Mouse (Mus musculus) erythroblast, embryonic 14.5 days (primary cell): ENCODE measurements around the gene Fbxl18. TPM values are rescaled to one million over a fixed set of nuclear protein-coding genes. Genes with fewer than 3 reads are reported as not detected.

Source experiments
- H3K27me3 ChIP-seq: 2 replicates; pipeline ENCODE4 v1.6.1; 2012; ENCODE audit warnings: inconsistent platforms; ENCODE audit not compliant: control insufficient read depth
- H3K36me3 ChIP-seq: 2 replicates; pipeline ENCODE4 v1.6.1; 2012; ENCODE audit warnings: mild to moderate bottlenecking, inconsistent platforms; ENCODE audit not compliant: control insufficient read depth
- H3K4me1 ChIP-seq: 2 replicates; pipeline ENCODE4 v1.6.1; 2012; ENCODE audit warnings: inconsistent platforms; ENCODE audit not compliant: control insufficient read depth
- H3K4me3 ChIP-seq: replicated peaks from 2 replicates; pipeline ENCODE3; 2012; ENCODE audit warnings: moderate library complexity, mild to moderate bottlenecking, inconsistent platforms
- H3K9me3 ChIP-seq: 2 replicates; pipeline ENCODE4 v1.6.1; 2012; ENCODE audit warnings: low read length, inconsistent platforms, mixed read lengths; ENCODE audit not compliant: control insufficient read depth
- GATA1 ChIP-seq: IDR thresholded peaks from 2 replicates; pipeline ENCODE4 v1.6.1; 2012; ENCODE audit warnings: low read length, inconsistent platforms, mixed read lengths
- TAL1 ChIP-seq: IDR thresholded peaks from 3 replicates; pipeline ENCODE4 v1.6.1; 2012; ENCODE audit warnings: low read length, inconsistent platforms, mixed read lengths
- polyA plus RNA-seq: library from polyadenylated mRNA; stranded (reverse); fragments of >175 nt; gene quantifications from 2 replicates; pipeline ENCODE4 v1.2.3, GENCODE M21; 2012

Gene Fbxl18
- polyA plus RNA-seq: 0.34 and 0.52 TPM in 2 replicates

DNA sequence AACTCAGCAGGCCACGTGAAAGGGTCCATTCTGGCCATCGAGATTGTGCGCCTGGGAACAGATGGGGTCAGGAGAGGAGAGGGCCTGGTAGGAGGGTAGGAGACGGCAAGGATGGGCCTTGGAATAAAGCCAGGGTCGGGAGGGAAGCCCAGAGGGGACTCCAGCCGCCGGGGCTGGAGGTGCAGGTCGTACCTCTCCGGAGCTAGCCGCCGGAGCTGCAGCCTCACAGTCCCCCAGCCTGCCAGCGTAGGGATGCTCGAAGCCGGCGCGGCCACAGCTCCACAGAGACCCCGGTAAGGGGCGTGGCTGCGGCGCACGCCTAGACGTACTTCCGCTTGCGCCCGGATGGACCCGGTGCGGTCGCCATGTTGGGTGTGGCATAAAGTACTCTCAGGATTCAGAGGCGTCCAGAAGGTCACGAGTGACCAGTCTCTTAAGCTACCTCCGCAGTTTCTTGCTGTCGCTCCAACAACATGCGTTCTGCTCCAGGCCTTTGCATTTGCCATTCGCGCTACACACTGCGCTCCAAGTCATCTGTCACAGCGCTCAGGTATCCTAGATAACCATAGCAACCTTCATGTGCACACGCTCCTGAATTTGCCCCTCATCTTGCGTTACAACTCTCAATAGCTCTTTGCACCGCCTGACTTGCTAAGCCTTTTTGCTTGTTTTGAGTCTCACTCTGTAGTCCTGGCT, at the start of gene Fbxl18:
Fbxl18 (minus strand) TSS at position 504 of the 696 bp plus-strand sequence.
- peaks cover 50% of the 10 kb centered on the region for H3K4me1 ChIP-seq
- TF ChIP-seq TAL1 (no peak), GATA1 (no peak)

DNA sequence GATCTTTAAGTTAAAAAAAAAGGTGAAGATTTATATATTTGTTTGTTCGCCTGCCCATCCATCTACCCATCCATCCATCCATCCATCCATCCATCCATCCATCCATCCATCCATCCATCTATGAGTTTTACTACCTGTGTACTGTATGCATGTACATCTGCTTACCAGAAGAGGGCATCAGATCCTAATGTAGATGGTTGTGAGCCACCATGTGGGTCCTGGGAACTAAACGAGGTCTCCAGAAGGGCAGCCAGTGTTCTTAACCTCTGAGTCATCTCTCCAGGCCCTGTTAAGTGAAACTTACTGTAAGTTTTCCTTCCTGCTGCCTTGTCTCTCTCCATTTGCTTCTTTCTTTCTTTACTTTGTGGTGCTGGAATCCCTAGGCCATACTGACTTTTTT, 45.2 kb upstream of the Fbxl18 start:
- H3K4me1 ChIP-seq: peaks cover 31% of the 10 kb centered on the region
- H3K36me3 ChIP-seq: no peaks in the 10 kb centered on the region
- H3K9me3 ChIP-seq: peaks cover 6% of the 10 kb centered on the region
- no peaks in the 10 kb centered on the region for H3K27me3 ChIP-seq
- H3K4me3 ChIP-seq: no peak overlapping the region
- no peak for TF ChIP-seq GATA1
- TF ChIP-seq TAL1: no peak

More for the DNA sequence above, at the start of gene Fbxl18:
- no peaks in the 10 kb centered on the region for H3K27me3 ChIP-seq
- no peaks in the 10 kb centered on the region for H3K9me3 ChIP-seq
- peak within 1 kb of the TSS; percentile 73 for H3K4me3 ChIP-seq
- H3K36me3 ChIP-seq: peaks cover 27% of the 10 kb centered on the region

DNA sequence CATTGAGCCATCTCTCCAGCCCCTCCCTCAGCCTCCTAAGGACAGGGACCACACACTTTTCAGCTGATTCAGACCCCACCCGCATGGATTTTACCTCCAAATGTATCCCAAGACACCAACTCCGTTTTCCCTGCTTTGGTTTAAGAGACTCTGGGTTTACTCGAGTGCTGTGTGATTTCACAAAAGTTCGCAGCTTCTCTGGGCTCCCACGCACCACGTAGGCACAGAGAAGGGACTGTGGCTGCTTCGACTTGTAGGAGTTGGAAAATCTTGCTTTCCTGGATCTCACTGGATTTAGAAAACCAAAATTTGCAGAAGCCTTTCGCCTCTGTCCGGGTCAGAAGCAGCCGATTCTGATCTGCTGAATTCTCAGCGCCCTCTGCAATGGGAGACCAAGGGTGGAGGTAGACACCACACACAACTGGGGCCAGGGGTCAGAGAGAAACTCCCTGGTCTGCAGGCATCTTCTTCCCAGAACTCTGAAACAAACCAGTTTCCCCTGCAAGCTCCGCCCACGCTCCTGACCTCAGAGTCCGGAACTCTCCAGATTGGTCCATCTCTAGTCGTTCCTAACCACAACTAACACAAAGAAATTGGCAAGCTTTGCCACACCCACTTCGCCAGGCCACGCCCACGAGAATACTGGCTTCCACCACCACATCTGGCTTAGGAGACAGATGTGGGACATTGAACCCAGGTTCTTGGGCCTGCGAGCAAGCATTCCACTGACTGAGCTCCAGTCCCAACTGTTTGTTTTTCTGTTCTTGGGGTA, 42.9 kb upstream of the Fbxl18 start:
- H3K36me3 ChIP-seq: no peaks in the 10 kb centered on the region
- no peak for TF ChIP-seq TAL1
- TF ChIP-seq GATA1: no peak
- no peaks in the 10 kb centered on the region for H3K27me3 ChIP-seq
- H3K9me3 ChIP-seq: peaks cover 6% of the 10 kb centered on the region
- peaks cover 37% of the 10 kb centered on the region for H3K4me1 ChIP-seq
- H3K4me3 ChIP-seq: peak overlapping the region; percentile 27

DNA sequence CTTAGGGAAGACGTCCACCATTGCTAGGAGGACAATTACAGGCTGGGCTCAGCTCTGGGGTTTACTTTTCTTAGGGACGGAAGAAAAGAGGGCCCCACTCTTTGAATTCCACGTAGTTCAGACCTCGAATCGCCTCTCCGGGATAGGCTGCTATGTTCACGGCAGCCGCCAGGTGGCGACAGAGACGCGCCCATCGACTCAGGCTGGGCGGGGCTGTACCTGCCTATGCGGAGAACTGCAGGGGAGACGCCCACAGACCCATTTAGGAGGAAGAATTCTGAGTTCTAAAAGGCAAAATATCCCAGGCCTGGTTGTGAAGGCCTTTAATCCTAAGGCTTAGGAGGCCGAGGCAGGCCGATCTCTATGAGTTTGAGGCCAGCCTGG, 41.1 kb upstream of the Fbxl18 start:
- Histone ChIP-seq H3K4me3 (peak overlapping the region; percentile 60), H3K36me3 (no peaks in the 10 kb centered on the region), H3K9me3 (peaks cover 6% of the 10 kb centered on the region), H3K4me1 (peaks cover 55% of the 10 kb centered on the region), H3K27me3 (no peaks in the 10 kb centered on the region)
- no peak for TF ChIP-seq GATA1
- no peak for TF ChIP-seq TAL1

DNA sequence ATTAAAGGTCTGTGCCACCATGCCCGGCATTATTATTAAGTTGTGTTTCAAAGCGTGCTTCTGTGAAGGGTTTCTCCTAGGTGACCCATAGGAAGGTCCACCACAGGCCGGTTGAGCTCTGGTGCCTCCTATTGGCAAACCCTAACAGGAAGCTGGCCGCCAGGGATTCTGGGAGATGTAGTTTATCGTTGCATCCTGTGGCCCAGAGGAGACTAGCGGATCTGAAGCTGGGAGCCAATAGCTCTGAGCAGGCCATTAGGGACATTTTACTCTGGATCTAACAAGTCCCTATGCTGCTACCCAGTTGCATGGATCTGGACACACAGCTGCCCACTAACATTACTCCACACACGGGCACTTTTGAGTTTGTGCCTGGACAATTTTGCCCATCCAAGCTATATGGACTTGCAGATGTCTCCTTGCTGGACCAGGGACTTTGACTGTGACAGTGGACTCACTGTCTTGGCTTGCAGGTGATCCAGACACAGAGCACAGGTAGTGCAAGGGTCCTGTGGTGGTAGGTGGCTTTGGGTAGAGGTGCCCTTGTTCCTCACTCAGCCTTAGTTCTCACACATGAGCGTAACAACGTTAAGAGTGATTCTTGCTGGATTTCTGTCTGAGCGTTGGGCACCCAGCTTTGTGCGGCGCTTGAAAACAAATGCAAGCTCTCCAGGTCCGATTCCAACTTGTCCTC, 40.6 kb upstream of the Fbxl18 start:
- Histone ChIP-seq H3K9me3 (peaks cover 5% of the 10 kb centered on the region), H3K27me3 (no peaks in the 10 kb centered on the region), H3K4me3 (peak overlapping the region; percentile 60), H3K4me1 (peaks cover 60% of the 10 kb centered on the region), H3K36me3 (no peaks in the 10 kb centered on the region; the same call in 1 of the 2 replicates)
- TF ChIP-seq TAL1 (no peak), GATA1 (no peak)

DNA sequence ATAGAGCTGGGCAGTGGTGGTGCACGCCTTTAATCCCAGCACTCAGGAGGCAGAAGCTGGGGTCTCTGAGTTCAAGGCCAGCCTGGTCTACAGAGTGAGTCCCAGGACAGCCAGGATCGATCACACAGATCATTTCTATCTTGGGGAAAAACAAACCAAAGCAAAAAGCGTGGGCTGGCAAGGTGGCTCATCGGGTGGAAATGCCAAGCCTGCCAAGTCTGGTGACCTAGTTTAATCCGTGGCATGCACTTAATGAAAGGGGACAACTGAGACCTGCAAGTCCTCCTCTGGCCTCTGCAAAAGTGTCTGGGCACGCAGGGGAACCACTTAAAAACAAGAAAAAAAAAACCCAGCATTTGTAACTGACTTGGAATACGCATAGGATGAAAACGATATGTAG, 37.5 kb upstream of the Fbxl18 start:
- H3K27me3 ChIP-seq: no peaks in the 10 kb centered on the region
- no peaks in the 10 kb centered on the region; the same call in none of the 2 replicates for H3K36me3 ChIP-seq
- H3K4me1 ChIP-seq: peaks cover 75% of the 10 kb centered on the region
- no peak overlapping the region for H3K4me3 ChIP-seq
- H3K9me3 ChIP-seq: no peaks in the 10 kb centered on the region
- TF ChIP-seq TAL1: no peak
- TF ChIP-seq GATA1: no peak

DNA sequence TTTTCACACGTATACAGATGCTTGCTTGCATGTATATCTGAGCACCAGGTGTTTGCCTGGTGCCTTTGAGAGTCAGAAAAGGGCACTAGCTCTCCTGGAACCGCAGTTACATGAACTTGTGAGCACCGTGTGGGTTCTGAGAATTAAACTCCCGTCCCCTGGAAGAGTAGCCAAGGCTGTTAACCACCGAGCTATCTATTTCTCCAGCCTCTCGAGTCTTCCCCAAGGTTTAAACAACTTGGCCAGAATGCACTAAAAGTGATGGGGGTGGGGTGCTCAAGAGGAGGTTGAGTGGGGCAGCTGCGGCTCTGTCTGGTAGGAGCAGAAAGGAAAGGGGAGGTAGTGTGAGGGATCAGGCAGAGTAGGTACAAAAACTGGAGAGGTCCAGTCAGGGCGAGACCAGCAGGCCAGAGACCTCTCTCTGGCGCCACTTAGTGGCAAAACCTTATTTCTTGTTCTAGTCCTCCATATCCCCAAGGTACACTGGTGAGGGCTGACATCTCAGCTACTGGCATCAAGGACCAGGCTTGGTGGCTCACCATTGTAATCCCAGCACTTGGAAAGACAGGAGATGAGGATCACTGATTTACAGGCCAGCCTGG, 37.0 kb upstream of the Fbxl18 start:
- Histone ChIP-seq H3K4me3 (peak overlapping the region; percentile 45), H3K27me3 (no peaks in the 10 kb centered on the region), H3K36me3 (no peaks in the 10 kb centered on the region; the same call in none of the 2 replicates), H3K9me3 (no peaks in the 10 kb centered on the region), H3K4me1 (peaks cover 75% of the 10 kb centered on the region)
- TF ChIP-seq TAL1 (no peak), GATA1 (no peak)

DNA sequence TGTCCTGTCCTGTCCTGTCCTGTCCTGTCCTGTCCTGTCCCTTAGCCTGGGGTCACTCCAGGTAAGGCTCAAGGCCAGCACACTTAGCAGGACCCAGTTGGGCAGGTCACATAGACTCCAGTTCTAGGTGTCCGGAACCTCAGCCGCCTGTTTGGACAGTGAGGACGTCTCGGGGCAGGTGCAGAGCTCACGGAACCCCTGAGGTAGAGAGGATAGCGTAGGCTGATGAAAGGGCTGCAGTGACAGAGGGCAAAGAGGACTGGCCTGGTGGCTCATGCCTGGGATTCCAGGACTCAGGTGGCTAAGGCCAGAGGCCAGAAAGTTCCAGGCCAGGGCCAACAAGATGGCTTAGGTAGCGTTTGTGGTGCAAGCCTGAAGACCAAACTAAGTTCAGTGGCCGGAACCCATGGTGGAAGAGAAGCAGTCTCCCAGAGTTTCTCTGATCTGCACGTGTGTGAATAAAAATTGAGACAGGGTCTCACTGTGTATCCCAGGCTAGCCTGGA, 36.1 kb upstream of the Fbxl18 start:
- Histone ChIP-seq H3K36me3 (no peaks in the 10 kb centered on the region; the same call in none of the 2 replicates), H3K4me3 (no peak overlapping the region), H3K27me3 (no peaks in the 10 kb centered on the region), H3K9me3 (no peaks in the 10 kb centered on the region), H3K4me1 (peaks cover 78% of the 10 kb centered on the region)
- no peak for TF ChIP-seq TAL1
- TF ChIP-seq GATA1: no peak
